Mouse (Mus musculus): Measurements from ENCODE around the gene Zfp511. TPM values are rescaled to one million over a fixed set of nuclear protein-coding genes. Genes with fewer than 3 reads are reported as not detected.

Gene Zfp511
- polyA plus RNA-seq, 1 experiment from 2014 or later: 51.6 TPM

GRCm38 (mm10) chr7:140001086-140001740, 35.0 kb upstream of the Zfp511 start:
- WGBS: 64% methylated on average over 12 of the region's 12 CpGs
- no peak for ATAC-seq
- H3K9me3 ChIP-seq (ENCODE audit: control insufficient read depth, low read length): no peaks in the 10 kb centered on the region
- no peak overlapping the region for H3K27ac ChIP-seq (ENCODE audit: low read depth, low read length)
- H3K4me3 ChIP-seq (ENCODE audit: low read length): no peak overlapping the region
- no peaks in the 10 kb centered on the region for H3K4me1 ChIP-seq (ENCODE audit: control insufficient read depth, insufficient read depth, low read depth, low read length)
- H3K9ac ChIP-seq (ENCODE audit: low read depth, low read length): no peak overlapping the region
- peaks cover 54% of the 10 kb centered on the region for H3K36me3 ChIP-seq (ENCODE audit: control insufficient read depth, insufficient read depth, low read length)
- no peak overlapping the region for H3K4me2 ChIP-seq (ENCODE audit: low read length)
- no peaks in the 10 kb centered on the region for H3K27me3 ChIP-seq (replicated peaks; ENCODE audit: control insufficient read depth, insufficient read depth, low read length)

GRCm38 (mm10) chr7:140004666-140005065, 31.5 kb upstream of the Zfp511 start:
- Histone ChIP-seq H3K4me2 (ENCODE audit: low read length) (no peak overlapping the region), H3K4me3 (ENCODE audit: low read length) (no peak overlapping the region), H3K4me1 (ENCODE audit: control insufficient read depth, insufficient read depth, low read depth, low read length) (no peaks in the 10 kb centered on the region), H3K9me3 (ENCODE audit: control insufficient read depth, low read length) (no peaks in the 10 kb centered on the region), H3K27me3 (replicated peaks; ENCODE audit: control insufficient read depth, insufficient read depth, low read length) (no peaks in the 10 kb centered on the region), H3K9ac (ENCODE audit: low read depth, low read length) (no peak overlapping the region), H3K27ac (ENCODE audit: low read depth, low read length) (no peak overlapping the region), H3K36me3 (ENCODE audit: control insufficient read depth, insufficient read depth, low read length) (peaks cover 37% of the 10 kb centered on the region)
- ATAC-seq: no peak
- WGBS: 90% methylated on average over 8 of the region's 8 CpGs

GRCm38 (mm10) chr7:140006861-140007611, 29.2 kb upstream of the Zfp511 start:
- Histone ChIP-seq H3K4me3 (ENCODE audit: low read length) (no peak overlapping the region), H3K27ac (ENCODE audit: low read depth, low read length) (no peak overlapping the region), H3K4me1 (ENCODE audit: control insufficient read depth, insufficient read depth, low read depth, low read length) (no peaks in the 10 kb centered on the region), H3K9ac (ENCODE audit: low read depth, low read length) (no peak overlapping the region), H3K36me3 (ENCODE audit: control insufficient read depth, insufficient read depth, low read length) (peaks cover 26% of the 10 kb centered on the region), H3K4me2 (ENCODE audit: low read length) (no peak overlapping the region), H3K27me3 (replicated peaks; ENCODE audit: control insufficient read depth, insufficient read depth, low read length) (no peaks in the 10 kb centered on the region), H3K9me3 (ENCODE audit: control insufficient read depth, low read length) (no peaks in the 10 kb centered on the region)
- no peak for ATAC-seq
- 93% methylated on average over 9 of the region's 9 CpGs for WGBS

GRCm38 (mm10) chr7:140007781-140008180, 28.4 kb upstream of the Zfp511 start:
- H3K4me3 ChIP-seq (ENCODE audit: low read length): no peak overlapping the region
- H3K9ac ChIP-seq (ENCODE audit: low read depth, low read length): no peak overlapping the region
- no peak overlapping the region for H3K4me2 ChIP-seq (ENCODE audit: low read length)
- no peaks in the 10 kb centered on the region for H3K27me3 ChIP-seq (replicated peaks; ENCODE audit: control insufficient read depth, insufficient read depth, low read length)
- ATAC-seq: no peak
- 95% methylated on average over 9 of the region's 9 CpGs for WGBS
- no peaks in the 10 kb centered on the region for H3K4me1 ChIP-seq (ENCODE audit: control insufficient read depth, insufficient read depth, low read depth, low read length)
- no peak overlapping the region for H3K27ac ChIP-seq (ENCODE audit: low read depth, low read length)
- no peaks in the 10 kb centered on the region for H3K9me3 ChIP-seq (ENCODE audit: control insufficient read depth, low read length)
- peaks cover 26% of the 10 kb centered on the region for H3K36me3 ChIP-seq (ENCODE audit: control insufficient read depth, insufficient read depth, low read length)

- 0 out of 2 replicates have a peak, but pooled peaks cover 2% of the 10 kb centered on the region for H3K9me3 ChIP-seq (ENCODE audit: control insufficient read depth, low read length)
- H3K9ac ChIP-seq (ENCODE audit: low read depth, low read length): no peak overlapping the region
- peaks cover 7% of the 10 kb centered on the region for H3K36me3 ChIP-seq (ENCODE audit: control insufficient read depth, insufficient read depth, low read length)
- H3K4me1 ChIP-seq (ENCODE audit: control insufficient read depth, insufficient read depth, low read depth, low read length): no peaks in the 10 kb centered on the region
- no peak overlapping the region for H3K4me2 ChIP-seq (ENCODE audit: low read length)
- ATAC-seq: no peak
- no peak overlapping the region for H3K4me3 ChIP-seq (ENCODE audit: low read length)
- H3K27me3 ChIP-seq (replicated peaks; ENCODE audit: control insufficient read depth, insufficient read depth, low read length): no peaks in the 10 kb centered on the region
- 97% methylated on average over 17 of the region's 17 CpGs for WGBS
- no peak overlapping the region for H3K27ac ChIP-seq (ENCODE audit: low read depth, low read length)
These were observed 24.9 kb upstream of the Zfp511 start for GRCm38 (mm10) chr7:140011336-140011735.

GRCm38 (mm10) chr7:140031771-140032170, 4.4 kb upstream of the Zfp511 start:
- ATAC-seq: no peak
- H3K36me3 ChIP-seq (ENCODE audit: control insufficient read depth, insufficient read depth, low read length): peaks cover 39% of the 10 kb centered on the region
- H3K27ac ChIP-seq (ENCODE audit: low read depth, low read length): no peak overlapping the region
- no peak overlapping the region for H3K9ac ChIP-seq (ENCODE audit: low read depth, low read length)
- H3K4me3 ChIP-seq (ENCODE audit: low read length): no peak overlapping the region
- 93% methylated on average over 12 of the region's 12 CpGs for WGBS
- no peak overlapping the region for H3K4me2 ChIP-seq (ENCODE audit: low read length)
- peaks cover 11% of the 10 kb centered on the region for H3K4me1 ChIP-seq (ENCODE audit: control insufficient read depth, insufficient read depth, low read depth, low read length)
- H3K27me3 ChIP-seq (replicated peaks; ENCODE audit: control insufficient read depth, insufficient read depth, low read length): no peaks in the 10 kb centered on the region
- H3K9me3 ChIP-seq (ENCODE audit: control insufficient read depth, low read length): no peaks in the 10 kb centered on the region

GRCm38 (mm10) chr7:140032366-140032765, 3.8 kb upstream of the Zfp511 start:
- Histone ChIP-seq H3K9me3 (ENCODE audit: control insufficient read depth, low read length) (no peaks in the 10 kb centered on the region), H3K4me3 (ENCODE audit: low read length) (no peak overlapping the region), H3K4me1 (ENCODE audit: control insufficient read depth, insufficient read depth, low read depth, low read length) (peaks cover 17% of the 10 kb centered on the region), H3K9ac (ENCODE audit: low read depth, low read length) (no peak overlapping the region), H3K27ac (ENCODE audit: low read depth, low read length) (no peak overlapping the region), H3K27me3 (replicated peaks; ENCODE audit: control insufficient read depth, insufficient read depth, low read length) (no peaks in the 10 kb centered on the region), H3K36me3 (ENCODE audit: control insufficient read depth, insufficient read depth, low read length) (peaks cover 39% of the 10 kb centered on the region), H3K4me2 (ENCODE audit: low read length) (no peak overlapping the region)
- no peak for ATAC-seq
- 96% methylated on average over 10 of the region's 10 CpGs for WGBS

- H3K4me3 ChIP-seq (ENCODE audit: low read length): no peak overlapping the region
- WGBS: 94% methylated on average over 9 of the region's 9 CpGs
- no peak for ATAC-seq
- H3K4me2 ChIP-seq (ENCODE audit: low read length): no peak overlapping the region
- H3K9ac ChIP-seq (ENCODE audit: low read depth, low read length): no peak overlapping the region
- H3K27me3 ChIP-seq (replicated peaks; ENCODE audit: control insufficient read depth, insufficient read depth, low read length): no peaks in the 10 kb centered on the region
- H3K27ac ChIP-seq (ENCODE audit: low read depth, low read length): no peak overlapping the region
- peaks cover 19% of the 10 kb centered on the region for H3K4me1 ChIP-seq (ENCODE audit: control insufficient read depth, insufficient read depth, low read depth, low read length)
- no peaks in the 10 kb centered on the region for H3K9me3 ChIP-seq (ENCODE audit: control insufficient read depth, low read length)
- H3K36me3 ChIP-seq (ENCODE audit: control insufficient read depth, insufficient read depth, low read length): peaks cover 38% of the 10 kb centered on the region
These were observed 2.8 kb upstream of the Zfp511 start for GRCm38 (mm10) chr7:140033386-140033785.

- no peaks in the 10 kb centered on the region for H3K9me3 ChIP-seq (ENCODE audit: control insufficient read depth, low read length)
- H3K4me2 ChIP-seq (ENCODE audit: low read length): peak overlapping the region; percentile 75
- H3K27ac ChIP-seq (ENCODE audit: low read depth, low read length): no peak overlapping the region
- peaks cover 22% of the 10 kb centered on the region for H3K36me3 ChIP-seq (ENCODE audit: control insufficient read depth, insufficient read depth, low read length)
- 20% methylated on average over 7 of the region's 7 CpGs for WGBS
- H3K4me1 ChIP-seq (ENCODE audit: control insufficient read depth, insufficient read depth, low read depth, low read length): peaks cover 19% of the 10 kb centered on the region
- H3K27me3 ChIP-seq (replicated peaks; ENCODE audit: control insufficient read depth, insufficient read depth, low read length): no peaks in the 10 kb centered on the region
- peak overlapping the region; percentile 84 for H3K4me3 ChIP-seq (ENCODE audit: low read length)
- peak overlapping the region; percentile 81 for H3K9ac ChIP-seq (ENCODE audit: low read depth, low read length)
- no peak for ATAC-seq
These were observed 735 bp upstream of the Zfp511 start for GRCm38 (mm10) chr7:140035456-140035855.

Data from hindbrain, embryonic 16.5 days (tissue).